Mouse (Mus musculus): ENCODE data around the gene Grik4. TPM values are rescaled to one million over a fixed set of nuclear protein-coding genes. Genes with fewer than 3 reads are reported as not detected.

The Grik4 gene
- total RNA-seq, 1 experiment: 0.22 TPM

- Histone ChIP-seq H3K9me3 (ENCODE audit: control insufficient read depth, insufficient read depth, low read depth, low read length) (no peaks in the 10 kb centered on the region), H3K36me3 (ENCODE audit: control insufficient read depth, insufficient read depth, low read length, poor library complexity, severe bottlenecking) (no peaks in the 10 kb centered on the region), H3K4me3 (ENCODE audit: insufficient read depth in 1 of 2, low read depth in 1 of 2, low read length in 2 of 2, poor library complexity in 1 of 2, severe bottlenecking in 1 of 2) (no peak overlapping the region), H3K9ac (ENCODE audit: insufficient read depth, low read depth, low read length, poor library complexity, severe bottlenecking) (no peak overlapping the region), H3K27ac (ENCODE audit: insufficient read depth, low read depth, low read length, poor library complexity, severe bottlenecking) (no peak overlapping the region), H3K4me1 (ENCODE audit: control insufficient read depth in 2 of 2, insufficient read depth in 2 of 2, low read length in 2 of 2, poor library complexity in 1 of 2) (peaks cover 0 to 2% of the 10 kb centered on the region in 2 experiments; a peak in 1 of 4 replicates)
- DNase-seq (ENCODE audit: low read depth, low spot score): no peak
- in situ Hi-C loops (cut with MboI; ENCODE audit: low sequenced_read_pairs in 2 of 2, unreplicated experiment in 2 of 2): no loop called here
- TF ChIP-seq ZNF384 (IDR thresholded peaks at IDR 0.05; ENCODE audit: low read depth, low read length) (no peak), MAFK (IDR thresholded peaks at IDR 0.05; ENCODE audit: insufficient read depth, low read depth, low read length) (no peak), HCFC1 (IDR thresholded peaks at IDR 0.05; ENCODE audit: borderline replicate concordance, insufficient read depth, low read length) (no peak), CHD2 (IDR thresholded peaks at IDR 0.05; ENCODE audit: low read depth, low read length) (no peak), ZC3H11A (IDR thresholded peaks at IDR 0.05; ENCODE audit: borderline replicate concordance, low read depth, low read length) (no peak)
These were observed 106.8 kb downstream of the Grik4 start for GRCm38 (mm10) chr9:42837498-42837897.

GRCm38 (mm10) chr9:42831558-42831957 lies 112.7 kb downstream of the Grik4 start:
- Histone ChIP-seq H3K9ac (ENCODE audit: insufficient read depth, low read depth, low read length, poor library complexity, severe bottlenecking) (no peak overlapping the region), H3K36me3 (ENCODE audit: control insufficient read depth, insufficient read depth, low read length, poor library complexity, severe bottlenecking) (no peaks in the 10 kb centered on the region), H3K4me3 (ENCODE audit: insufficient read depth in 1 of 2, low read depth in 1 of 2, low read length in 2 of 2, poor library complexity in 1 of 2, severe bottlenecking in 1 of 2) (no peak overlapping the region), H3K4me1 (ENCODE audit: control insufficient read depth in 2 of 2, insufficient read depth in 2 of 2, low read length in 2 of 2, poor library complexity in 1 of 2) (no peaks in the 10 kb centered on the region), H3K27ac (ENCODE audit: insufficient read depth, low read depth, low read length, poor library complexity, severe bottlenecking) (no peak overlapping the region), H3K9me3 (ENCODE audit: control insufficient read depth, insufficient read depth, low read depth, low read length) (no peaks in the 10 kb centered on the region)
- DNase-seq (ENCODE audit: low read depth, low spot score): no peak
- no peak for TF ChIP-seq ZC3H11A (IDR thresholded peaks at IDR 0.05; ENCODE audit: borderline replicate concordance, low read depth, low read length)
- TF ChIP-seq HCFC1 (IDR thresholded peaks at IDR 0.05; ENCODE audit: borderline replicate concordance, insufficient read depth, low read length): no peak
- TF ChIP-seq CHD2 (IDR thresholded peaks at IDR 0.05; ENCODE audit: low read depth, low read length): no peak
- TF ChIP-seq ZNF384 (IDR thresholded peaks at IDR 0.05; ENCODE audit: low read depth, low read length): no peak
- TF ChIP-seq MAFK (IDR thresholded peaks at IDR 0.05; ENCODE audit: insufficient read depth, low read depth, low read length): no peak
- in situ Hi-C loops (cut with MboI; ENCODE audit: low sequenced_read_pairs in 2 of 2, unreplicated experiment in 2 of 2): no loop called here

GRCm38 (mm10) chr9:42819247-42819646 lies 125.0 kb downstream of the Grik4 start:
- DNase-seq (ENCODE audit: low read depth, low spot score): peak; percentile 28
- in situ Hi-C loops (cut with MboI; ENCODE audit: low sequenced_read_pairs in 2 of 2, unreplicated experiment in 2 of 2): no loop called here

GRCm38 (mm10) chr9:42816815-42817214 lies 127.5 kb downstream of the Grik4 start:
- DNase-seq (ENCODE audit: low read depth, low spot score): no peak
- no peak overlapping the region for H3K9ac ChIP-seq (ENCODE audit: insufficient read depth, low read depth, low read length, poor library complexity, severe bottlenecking)
- in situ Hi-C loops (cut with MboI; ENCODE audit: low sequenced_read_pairs in 2 of 2, unreplicated experiment in 2 of 2): no loop called here
- no peak overlapping the region for H3K27ac ChIP-seq (ENCODE audit: insufficient read depth, low read depth, low read length, poor library complexity, severe bottlenecking)
- H3K4me3 ChIP-seq (ENCODE audit: insufficient read depth in 1 of 2, low read depth in 1 of 2, low read length in 2 of 2, poor library complexity in 1 of 2, severe bottlenecking in 1 of 2): no peak overlapping the region
- TF ChIP-seq MAFK (IDR thresholded peaks at IDR 0.05; ENCODE audit: insufficient read depth, low read depth, low read length): no peak
- TF ChIP-seq ZC3H11A (IDR thresholded peaks at IDR 0.05; ENCODE audit: borderline replicate concordance, low read depth, low read length): no peak
- TF ChIP-seq CHD2 (IDR thresholded peaks at IDR 0.05; ENCODE audit: low read depth, low read length): no peak
- no peak for TF ChIP-seq ZNF384 (IDR thresholded peaks at IDR 0.05; ENCODE audit: low read depth, low read length)
- TF ChIP-seq HCFC1 (IDR thresholded peaks at IDR 0.05; ENCODE audit: borderline replicate concordance, insufficient read depth, low read length): no peak
- H3K36me3 ChIP-seq (ENCODE audit: control insufficient read depth, insufficient read depth, low read length, poor library complexity, severe bottlenecking): no peaks in the 10 kb centered on the region
- no peaks in the 10 kb centered on the region for H3K9me3 ChIP-seq (ENCODE audit: control insufficient read depth, insufficient read depth, low read depth, low read length)
- H3K4me1 ChIP-seq (ENCODE audit: control insufficient read depth in 2 of 2, insufficient read depth in 2 of 2, low read length in 2 of 2, poor library complexity in 1 of 2): 0 out of 4 replicates have a peak, but pooled peaks cover 0 to 3% of the 10 kb centered on the region in 2 experiments

More at GRCm38 (mm10) chr9:42819247-42819646, 125.0 kb downstream of the Grik4 start:
- no peak overlapping the region for H3K27ac ChIP-seq (ENCODE audit: insufficient read depth, low read depth, low read length, poor library complexity, severe bottlenecking)
- no peaks in the 10 kb centered on the region for H3K9me3 ChIP-seq (ENCODE audit: control insufficient read depth, insufficient read depth, low read depth, low read length)
- H3K36me3 ChIP-seq (ENCODE audit: control insufficient read depth, insufficient read depth, low read length, poor library complexity, severe bottlenecking): no peaks in the 10 kb centered on the region
- 0 out of 4 replicates have a peak, but pooled peaks cover 0 to 3% of the 10 kb centered on the region in 2 experiments for H3K4me1 ChIP-seq (ENCODE audit: control insufficient read depth in 2 of 2, insufficient read depth in 2 of 2, low read length in 2 of 2, poor library complexity in 1 of 2)
- H3K4me3 ChIP-seq (ENCODE audit: insufficient read depth in 1 of 2, low read depth in 1 of 2, low read length in 2 of 2, poor library complexity in 1 of 2, severe bottlenecking in 1 of 2): no peak overlapping the region
- no peak overlapping the region for H3K9ac ChIP-seq (ENCODE audit: insufficient read depth, low read depth, low read length, poor library complexity, severe bottlenecking)
- no peak for TF ChIP-seq ZC3H11A (IDR thresholded peaks at IDR 0.05; ENCODE audit: borderline replicate concordance, low read depth, low read length)
- no peak for TF ChIP-seq HCFC1 (IDR thresholded peaks at IDR 0.05; ENCODE audit: borderline replicate concordance, insufficient read depth, low read length)
- TF ChIP-seq MAFK (IDR thresholded peaks at IDR 0.05; ENCODE audit: insufficient read depth, low read depth, low read length): peak; percentile 83
- TF ChIP-seq CHD2 (IDR thresholded peaks at IDR 0.05; ENCODE audit: low read depth, low read length): no peak
- no peak for TF ChIP-seq ZNF384 (IDR thresholded peaks at IDR 0.05; ENCODE audit: low read depth, low read length)
